Mouse (Mus musculus) bone marrow, adult 2 months (tissue): ENCODE measurements around the gene Gm17174. TPM values are rescaled to one million over a fixed set of nuclear protein-coding genes. Genes with fewer than 3 reads are reported as not detected.
"Not testable (repeated sequence)": the region's sequence is repeated elsewhere in the genome, so short reads cannot be mapped to it uniquely, and the experiment has no call there.

Experiments used
- H3K27ac ChIP-seq: fragments of 200-500 bp; 2 replicates; pipeline ENCODE4 v1.5.1; 2012; ENCODE audit warnings: low read depth, mild to moderate bottlenecking, control low read depth, inconsistent platforms, low read length; ENCODE audit not compliant: control insufficient read depth, poor library complexity, insufficient read depth
- H3K4me1 ChIP-seq: fragments of 200-500 bp; 2 replicates; pipeline ENCODE4 v1.6.1; 2011; ENCODE audit warnings: low read length; ENCODE audit not compliant: control insufficient read depth, insufficient read depth
- H3K4me3 ChIP-seq: fragments of 200-500 bp; replicated peaks from 2 replicates; pipeline ENCODE3; 2011; ENCODE audit warnings: mild to moderate bottlenecking, low read depth, low read length, control low read depth; ENCODE audit not compliant: control insufficient read depth
- CTCF ChIP-seq: fragments of 200-500 bp; IDR thresholded peaks from 2 replicates; pipeline ENCODE4 v1.5.1; 2011; ENCODE audit warnings: low read length, control low read depth; ENCODE audit not compliant: control insufficient read depth, insufficient read depth
- POLR2A ChIP-seq: fragments of 200-500 bp; IDR thresholded peaks from 2 replicates; pipeline ENCODE4 v1.6.1; 2011; ENCODE audit warnings: low read depth, mild to moderate bottlenecking, control low read depth, low read length, borderline replicate concordance; ENCODE audit not compliant: control insufficient read depth
- WGBS: fragments of 180-500 bp; shearing (Covaris S2); methylation state at CpG from one replicate; pipeline ENCODE4 v1.1.7; 2018; 5-methylcytosine and 5-hydroxymethylcytosine counted together
- polyA plus RNA-seq: library from polyadenylated mRNA; stranded (reverse); fragments of >200 nt; gene quantifications from 2 replicates; pipeline ENCODE4 v1.2.4, GENCODE M21; 2011; ENCODE audit warnings: low replicate concordance; ENCODE audit not compliant: missing spikeins, insufficient read depth, insufficient read length

Gm17174 gene
- polyA plus RNA-seq = not detected in 2 replicates

- H3K4me1 ChIP-seq, H3K27ac ChIP-seq, H3K4me3 ChIP-seq: not testable (repeated sequence)
- 78% methylated on average over 4 of the region's 4 CpGs for WGBS
Observed at GRCm38 (mm10) chr14:51592039-51592438, at the start of gene Gm17174. Gene Gm17174, minus strand, starts transcription at chr14:51592139.

- not testable (repeated sequence) for H3K27ac ChIP-seq, H3K4me3 ChIP-seq, H3K4me1 ChIP-seq
- WGBS = 86% methylated on average over 1 of the region's 1 CpGs
Observed at GRCm38 (mm10) chr14:51635566-51635965, 43.6 kb upstream of the Gm17174 start, which contains the start of gene Gm4181. Gene Gm4181, minus strand, starts transcription at chr14:51635666.

GRCm38 (mm10) chr14:51632426-51632825 lies 40.5 kb upstream of the Gm17174 start:
- H3K27ac ChIP-seq, H3K4me1 ChIP-seq, H3K4me3 ChIP-seq: not testable (repeated sequence)
- 85% methylated on average over 1 of the region's 1 CpGs for WGBS

GRCm38 (mm10) chr14:51611210-51611609 lies 19.3 kb upstream of the Gm17174 start, which contains the start of gene Gm17078:
Gene Gm17078, minus strand, starts transcription at chr14:51611310.
- Histone ChIP-seq H3K4me1 (no peaks in the 10 kb centered on the region), H3K27ac (no peak within 1 kb of the TSS), H3K4me3 (no peak within 1 kb of the TSS)
- TF ChIP-seq CTCF (no peak), POLR2A (no peak)
- WGBS = 83% methylated on average over 1 of the region's 1 CpGs

GRCm38 (mm10) chr14:51573963-51574362 lies 18.0 kb downstream of the Gm17174 start, which contains the start of gene Gm17175:
Gene Gm17175, minus strand, starts transcription at chr14:51574063.
- not testable (repeated sequence) for H3K27ac ChIP-seq, H3K4me3 ChIP-seq, H3K4me1 ChIP-seq
- WGBS = 82% methylated on average over 2 of the region's 2 CpGs

GRCm38 (mm10) chr14:51552490-51552889 lies 39.4 kb downstream of the Gm17174 start, which contains the start of gene Gm5622:
Gene Gm5622, plus strand, starts transcription at chr14:51552790.
- no peak within 1 kb of the TSS for H3K4me3 ChIP-seq
- WGBS = 84% methylated on average over 4 of the region's 4 CpGs
- TF ChIP-seq POLR2A (no peak), CTCF (no peak)
- no peaks in the 10 kb centered on the region for H3K4me1 ChIP-seq
- no peak within 1 kb of the TSS for H3K27ac ChIP-seq

Other genes with a start within 250 kb of the Gm17174 start
- gene Gm7247, start 230.4 kb downstream of the Gm17174 start, polyA plus RNA-seq = not detected in 2 replicates
- gene Vmn2r88, start 181.3 kb downstream of the Gm17174 start, polyA plus RNA-seq = not detected in 2 replicates
- gene Vmn2r89, start 140.3 kb downstream of the Gm17174 start, polyA plus RNA-seq = not detected in 2 replicates
- not detected in 2 replicates for gene Gm5622, start 39.3 kb downstream of the Gm17174 start, polyA plus RNA-seq
- gene Gm17175, start 18.1 kb downstream of the Gm17174 start, polyA plus RNA-seq = not detected in 2 replicates
- gene Gm17078, start 19.2 kb upstream of the Gm17174 start, polyA plus RNA-seq = not detected in 2 replicates
- gene Gm4181, start 43.5 kb upstream of the Gm17174 start, polyA plus RNA-seq = not detected in 2 replicates
- not detected in 2 replicates for gene Gm17079, start 103.3 kb upstream of the Gm17174 start, polyA plus RNA-seq
- gene Gm5800, start 125.0 kb upstream of the Gm17174 start, polyA plus RNA-seq = not detected in 2 replicates
- not detected in 2 replicates for gene Ang4, start 181.5 kb upstream of the Gm17174 start, polyA plus RNA-seq
- not detected in 2 replicates for gene AY358078, start 207.9 kb upstream of the Gm17174 start, polyA plus RNA-seq